Mouse (Mus musculus) layer of hippocampus, adult 11-12 months (tissue): Measurements from ENCODE around the gene Tespa1.
"Not testable (repeated sequence)": the region's sequence is repeated elsewhere in the genome, so short reads cannot be mapped to it uniquely, and the experiment has no call there.

Source experiments
- DNase-seq: peaks from one replicate; pipeline ENCODE4 v3.0.0; 2022; ENCODE audit warnings: low spot score

The Tespa1 gene

DNA sequence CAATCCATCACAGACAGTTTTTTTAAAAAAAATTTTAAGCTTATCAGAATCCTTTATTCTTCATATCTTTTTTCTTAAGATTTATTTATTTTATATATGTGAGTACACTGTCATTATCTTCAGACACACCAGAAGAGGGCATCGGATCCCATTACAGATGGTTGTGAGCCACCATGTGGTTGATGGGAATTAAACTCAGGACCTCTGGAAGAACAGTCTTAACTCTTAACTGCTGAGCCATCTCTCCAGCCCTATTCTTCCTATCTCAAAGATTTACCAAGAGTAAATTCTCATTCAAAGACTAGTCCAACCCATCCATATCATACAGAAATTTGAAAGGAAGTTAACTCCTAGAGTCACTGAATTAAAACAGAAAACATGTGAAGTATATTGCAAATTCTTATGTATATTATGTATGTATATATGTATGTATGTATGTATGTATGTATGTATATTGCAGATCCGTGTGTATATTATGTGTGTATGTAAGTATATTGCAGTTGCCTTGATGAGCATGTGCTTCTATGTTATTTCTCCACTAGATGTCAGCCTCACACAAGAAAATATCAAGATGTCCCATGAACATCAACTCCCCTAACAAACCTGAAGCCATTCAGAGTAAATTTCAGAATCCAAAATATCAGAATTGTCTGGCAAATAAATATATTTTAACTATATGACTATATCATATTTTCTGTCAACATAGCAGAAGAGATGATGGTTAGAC, 40.9 kb downstream of the Tespa1 start:
- DNase-seq = no peak

DNA sequence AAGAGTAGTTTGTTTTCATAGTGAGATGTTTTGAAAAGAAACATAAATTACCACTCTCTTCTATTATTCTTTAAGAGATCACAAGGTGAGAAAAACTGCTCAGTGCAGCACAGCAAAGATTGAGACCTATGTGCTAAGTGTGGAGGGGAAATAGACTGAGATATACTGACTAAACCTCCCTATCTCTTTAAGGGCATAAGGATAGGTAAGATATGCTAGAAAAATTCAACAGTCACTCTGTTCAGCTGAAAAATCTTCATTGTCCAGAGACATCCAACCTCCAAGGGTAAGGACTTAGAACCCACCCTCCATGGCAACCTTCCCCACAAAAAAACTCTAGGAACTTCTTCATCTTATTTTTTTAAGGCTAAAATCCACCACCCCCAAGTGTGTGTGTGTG, 42.1 kb downstream of the Tespa1 start:
- no peak for DNase-seq

DNA sequence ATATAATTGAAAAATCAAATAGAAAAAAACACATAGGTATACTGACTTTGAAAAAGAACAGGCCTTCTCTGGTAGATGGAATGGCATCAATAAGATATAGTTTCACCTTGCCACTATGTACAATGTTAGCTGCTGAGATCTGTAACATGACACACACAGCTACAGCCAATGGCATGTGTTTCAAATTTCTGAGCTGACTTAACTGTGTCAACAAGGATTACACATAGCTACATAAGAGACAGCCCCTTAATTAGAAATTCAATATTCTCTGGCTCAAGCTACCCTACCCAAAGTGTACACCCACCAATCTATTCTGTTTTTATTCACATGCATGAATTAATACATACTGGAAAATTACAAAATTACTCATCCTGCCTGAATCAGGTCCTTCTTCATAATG, 45.7 kb downstream of the Tespa1 start:
- no peak for DNase-seq

DNA sequence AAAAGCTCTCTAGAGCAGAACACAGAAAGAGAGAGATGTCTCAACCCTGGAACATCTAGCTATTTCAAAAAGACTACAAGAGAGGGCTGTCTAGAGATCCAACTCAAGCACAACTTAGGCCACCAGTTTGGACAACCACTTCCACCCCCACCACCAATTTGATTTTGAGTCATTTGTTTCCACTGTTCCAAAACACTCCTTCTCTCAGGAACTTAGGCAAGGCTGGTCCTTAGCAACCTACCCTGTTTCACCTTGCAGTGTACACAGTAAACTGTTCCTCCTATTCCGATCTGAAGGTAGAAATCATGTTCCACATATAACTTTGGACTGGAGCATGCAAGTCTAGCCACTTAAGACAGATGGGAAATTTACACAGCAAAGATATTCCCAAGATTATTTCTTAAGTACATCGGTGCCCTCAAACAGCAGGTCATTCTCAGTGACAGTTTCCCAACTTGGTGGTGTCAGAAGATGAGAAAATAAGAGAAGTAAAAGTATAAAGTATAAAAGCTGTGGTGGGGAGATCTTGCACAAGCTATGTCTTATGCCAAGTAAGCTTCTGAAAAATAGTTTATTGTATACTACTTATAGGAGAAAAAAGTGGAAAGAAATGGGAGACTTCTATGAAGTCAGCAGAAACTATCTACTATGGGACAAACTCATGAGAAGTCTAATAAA, 47.5 kb downstream of the Tespa1 start:
- no peak for DNase-seq

DNA sequence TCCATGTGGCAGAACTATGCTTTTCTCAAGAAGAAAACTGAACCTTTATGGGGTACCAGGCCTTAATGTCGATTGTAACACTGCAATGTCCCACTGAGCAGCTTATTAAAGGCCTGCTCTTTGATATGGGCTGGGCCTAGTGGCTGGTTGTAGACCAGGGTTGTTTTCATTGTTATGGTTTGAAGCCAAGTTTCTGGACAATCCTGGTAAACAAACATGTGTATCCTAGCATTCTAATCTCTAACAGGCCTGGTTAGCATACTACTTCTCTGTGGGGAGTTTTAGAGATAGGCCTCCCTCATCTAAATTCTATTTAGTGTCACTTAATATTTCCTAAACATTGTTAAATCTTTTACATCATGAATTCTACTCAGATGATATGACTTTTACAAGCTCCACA, 49.0 kb downstream of the Tespa1 start:
- DNase-seq = no peak

DNA sequence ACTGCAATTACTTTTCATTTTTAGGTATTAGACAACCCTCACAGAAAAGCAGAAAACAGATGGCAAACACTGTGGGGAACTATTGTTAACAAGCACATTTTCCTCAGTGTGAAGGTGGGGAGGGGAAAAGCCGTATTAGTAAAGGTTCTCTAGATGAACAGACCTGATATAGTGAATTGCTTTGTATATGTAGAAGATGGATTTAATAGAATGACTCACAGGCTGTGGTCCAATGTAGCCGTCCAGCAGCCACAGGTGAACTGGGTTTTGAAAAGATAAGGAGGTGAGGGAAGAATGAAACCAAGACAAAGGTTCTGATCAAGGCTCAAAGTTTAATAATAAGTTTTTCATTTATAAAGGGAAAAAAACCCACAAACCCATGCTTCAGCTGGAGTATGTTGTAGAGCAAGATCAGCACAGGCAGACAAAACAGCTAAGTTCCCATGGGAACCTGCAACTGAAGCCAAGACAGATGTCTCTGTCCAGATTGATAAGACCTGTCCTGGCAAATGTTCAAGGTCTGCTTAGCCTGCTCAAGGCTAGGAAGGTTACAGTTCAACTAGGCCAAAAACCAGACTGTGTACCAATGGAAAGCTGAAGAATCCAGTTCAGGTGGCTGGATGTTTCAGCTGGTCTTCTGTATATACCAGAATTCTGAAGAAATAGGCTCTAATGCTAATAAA, 50.0 kb downstream of the Tespa1 start:
- DNase-seq = no peak

DNA sequence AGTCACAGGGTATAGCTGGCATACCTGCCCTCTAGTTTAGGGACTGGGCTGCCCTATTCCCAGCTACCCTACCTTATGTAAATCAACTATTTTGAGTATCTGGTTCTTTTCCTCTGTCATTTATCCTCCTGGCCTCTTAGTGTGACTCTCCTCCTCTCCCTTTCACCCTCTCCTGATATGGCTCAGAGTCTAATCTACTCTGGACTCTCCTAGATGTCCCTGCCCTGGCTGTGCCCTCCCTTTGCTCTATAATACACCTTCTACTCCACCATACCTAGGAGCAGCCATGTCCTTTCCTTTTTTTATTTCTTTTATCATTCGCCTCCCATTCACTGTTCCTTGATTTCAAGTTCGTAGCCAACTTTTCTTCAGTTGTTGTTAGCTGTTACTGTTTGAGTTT, 52.5 kb downstream of the Tespa1 start:
- no peak for DNase-seq

DNA sequence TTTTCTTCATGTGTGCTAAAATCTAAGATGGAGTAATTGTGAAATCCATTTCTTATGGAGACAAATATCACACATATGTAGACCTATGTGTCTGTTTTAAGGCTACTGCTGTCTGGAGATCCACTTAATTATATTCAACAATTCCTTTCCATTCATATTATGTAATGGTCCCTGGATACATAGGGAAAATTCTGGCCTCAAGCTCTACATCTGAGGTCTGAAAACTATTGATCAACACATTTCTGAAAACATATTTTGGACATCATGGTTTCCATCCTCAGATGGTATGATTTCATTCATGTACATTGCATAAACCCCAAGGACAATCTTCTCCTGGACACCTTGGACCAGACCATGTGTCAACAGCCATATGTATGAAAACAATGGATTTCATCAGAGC, 71.6 kb downstream of the Tespa1 start, which contains the start of gene Vmn2r84:
Gene Vmn2r84, minus strand, starts transcription at position 101 of the 400 bp plus-strand sequence.
- no peak for DNase-seq

DNA sequence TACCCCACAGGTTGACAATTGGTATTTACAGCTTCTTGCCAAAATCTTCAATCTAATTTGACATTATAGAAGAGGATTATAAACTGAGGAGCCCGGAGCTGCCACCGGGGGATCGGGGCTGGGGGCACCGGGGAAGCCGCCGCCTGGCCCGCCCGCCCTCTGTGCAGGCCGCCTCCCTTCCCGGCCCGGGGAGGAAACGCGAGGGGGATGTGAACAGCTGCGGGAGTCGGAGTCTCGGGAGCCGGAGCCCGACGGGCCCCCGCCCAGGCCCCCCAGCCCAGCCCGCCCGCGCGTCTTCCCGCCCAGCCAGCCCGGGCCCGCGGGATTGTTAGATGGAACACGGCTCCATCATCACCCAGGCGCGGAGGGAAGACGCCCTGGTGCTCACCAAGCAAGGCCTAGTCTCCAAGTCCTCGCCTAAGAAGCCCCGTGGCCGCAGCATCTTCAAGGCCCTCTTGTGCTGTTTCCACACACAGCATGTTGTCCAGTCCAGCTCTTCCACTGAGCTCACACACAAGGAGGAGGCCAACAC, 89.6 kb downstream of the Tespa1 start:
- DNase-seq = not testable (repeated sequence)
